Mouse (Mus musculus) T-cell, adult 2 months (primary cell): ENCODE results near the gene Vkorc1.
A peak's percentile ranks its signal among the peaks of the same experiment; 100 is the strongest.

ENCODE experiments used
- DNase-seq: peaks from one replicate; pipeline ENCODE4 v3.0.0; 2022; ENCODE audit warnings: low spot score

Gene Vkorc1

DNA sequence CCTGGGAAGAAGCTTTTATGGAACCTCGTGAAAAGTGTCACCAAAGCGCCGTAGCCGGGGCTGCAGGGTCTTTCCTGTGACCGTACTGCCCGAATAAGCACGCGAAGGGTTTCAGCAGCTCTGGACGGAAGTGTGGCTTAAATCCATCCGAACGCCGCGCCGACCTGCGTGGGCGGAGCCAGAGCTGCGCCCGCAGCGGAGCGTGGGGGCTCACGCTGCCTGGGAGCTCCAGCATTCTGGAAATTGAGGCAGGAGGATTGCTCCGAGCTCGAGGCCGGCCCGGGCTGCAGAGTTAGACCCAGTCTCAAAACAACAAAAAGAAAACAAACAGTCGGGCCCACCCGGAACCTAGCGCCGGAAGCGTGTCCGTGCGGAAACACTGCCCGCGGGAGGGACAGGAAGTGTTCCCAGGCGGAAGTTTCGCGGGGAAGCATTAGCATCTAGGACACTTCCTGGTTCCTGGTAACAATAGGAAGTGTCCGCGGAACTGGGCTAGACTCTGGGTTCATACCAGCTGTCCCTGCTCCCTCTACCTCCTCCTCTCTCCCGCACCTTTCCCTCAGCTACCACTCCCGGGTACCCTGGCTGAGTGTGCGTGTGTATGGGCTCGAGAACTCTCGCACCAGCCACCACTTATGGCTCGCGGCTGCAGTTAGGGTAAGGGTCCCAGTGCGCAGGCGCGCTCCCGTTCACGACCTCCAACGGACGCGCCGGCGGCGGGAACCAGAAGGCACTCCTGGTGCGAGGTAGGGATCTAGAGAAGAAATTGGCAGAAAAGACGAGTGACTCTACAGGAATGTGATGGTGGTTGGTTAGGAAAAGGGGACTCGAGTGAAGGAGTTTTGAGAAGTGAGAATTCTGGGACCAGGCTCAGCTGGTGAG is 18.7 kb downstream of the Vkorc1 start, which contains the start of gene Zfp668:
Gene Zfp668 (minus strand): TSS at position 362 of the 882 bp plus-strand sequence.
- DNase-seq: peak; percentile 89

DNA sequence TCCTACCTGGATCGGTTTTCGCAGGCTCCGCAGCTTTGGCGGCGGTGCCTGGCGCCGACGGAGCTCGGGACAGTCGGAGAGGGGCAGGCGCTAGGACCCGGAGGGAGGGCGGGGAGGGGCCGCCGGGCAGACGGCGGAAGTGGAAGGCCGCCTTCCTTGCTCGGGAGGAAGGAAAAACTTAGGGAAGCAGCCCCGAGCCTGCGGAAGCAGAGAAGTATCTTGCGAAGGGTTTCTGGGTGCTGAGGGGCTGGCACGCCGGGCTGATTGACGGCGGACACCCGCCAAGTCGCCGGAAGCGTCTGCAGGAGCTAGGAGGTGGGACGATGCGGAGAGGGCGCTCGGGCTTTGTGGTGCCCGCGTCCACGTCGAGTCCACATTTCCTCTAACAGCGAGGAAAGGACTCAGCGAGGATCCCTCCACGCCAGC is 19.4 kb downstream of the Vkorc1 start, which contains the start of gene Zfp646:
Gene Zfp646 (plus strand): TSS at position 181 of the 426 bp plus-strand sequence.
- DNase-seq: peak; percentile 68

DNA sequence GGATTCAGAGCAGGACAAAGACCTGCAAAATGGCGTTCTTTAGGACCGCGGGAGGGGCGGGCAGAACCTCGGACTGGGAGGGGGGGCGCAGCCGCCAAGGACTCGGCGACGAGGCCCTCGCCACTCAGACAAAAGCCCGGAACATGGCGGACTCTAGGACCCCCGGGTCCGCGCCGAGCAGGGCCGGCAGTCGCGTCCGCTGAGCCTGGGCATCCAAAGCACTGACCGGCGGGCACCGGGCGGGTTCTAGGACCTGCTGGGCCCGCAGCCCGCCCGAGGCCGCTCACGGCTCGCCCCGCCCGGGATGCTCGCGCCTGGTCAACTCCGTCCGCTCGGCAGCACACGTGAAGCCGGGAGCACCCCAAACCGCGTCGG is 19.8 kb downstream of the Vkorc1 start:
- DNase-seq: peak; percentile 82

DNA sequence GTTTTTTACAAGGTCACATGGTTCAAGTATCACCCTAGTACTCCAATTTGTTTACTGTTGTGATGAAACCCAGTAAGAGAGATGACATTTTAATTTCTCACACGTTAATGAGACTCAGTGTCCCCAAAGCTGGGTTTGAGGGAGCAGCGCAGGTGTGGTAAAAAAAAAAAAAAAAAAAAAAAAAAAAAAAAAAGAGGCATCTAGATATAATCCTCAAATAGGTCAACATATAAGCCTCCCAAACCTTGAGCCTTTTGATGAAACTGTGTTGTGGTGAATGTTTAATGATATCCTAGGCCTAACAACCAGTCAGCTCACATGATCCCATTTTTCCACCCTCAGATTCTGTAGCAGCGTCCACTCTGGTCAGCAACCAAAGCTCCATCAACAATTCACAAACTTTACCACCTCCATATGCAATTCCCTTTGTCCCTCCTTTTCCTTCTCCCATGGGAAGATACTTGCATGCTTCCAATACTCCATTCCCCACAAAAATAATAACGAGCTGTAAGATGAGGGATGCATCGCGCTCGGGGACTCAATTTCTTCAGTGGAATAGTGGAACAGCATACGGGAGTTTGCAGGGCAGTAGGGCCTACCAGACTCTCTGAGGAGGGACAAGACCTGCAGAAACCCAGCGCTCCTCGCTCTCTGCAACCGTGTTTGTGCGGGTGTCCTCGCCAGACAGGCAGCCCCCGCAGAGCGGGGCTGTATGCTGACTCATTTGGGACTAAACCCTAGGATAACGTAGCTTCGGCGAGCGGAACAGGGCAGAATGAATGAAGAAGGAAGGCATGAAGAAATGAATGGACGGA is 20.4 kb downstream of the Vkorc1 start:
- DNase-seq: no peak

DNA sequence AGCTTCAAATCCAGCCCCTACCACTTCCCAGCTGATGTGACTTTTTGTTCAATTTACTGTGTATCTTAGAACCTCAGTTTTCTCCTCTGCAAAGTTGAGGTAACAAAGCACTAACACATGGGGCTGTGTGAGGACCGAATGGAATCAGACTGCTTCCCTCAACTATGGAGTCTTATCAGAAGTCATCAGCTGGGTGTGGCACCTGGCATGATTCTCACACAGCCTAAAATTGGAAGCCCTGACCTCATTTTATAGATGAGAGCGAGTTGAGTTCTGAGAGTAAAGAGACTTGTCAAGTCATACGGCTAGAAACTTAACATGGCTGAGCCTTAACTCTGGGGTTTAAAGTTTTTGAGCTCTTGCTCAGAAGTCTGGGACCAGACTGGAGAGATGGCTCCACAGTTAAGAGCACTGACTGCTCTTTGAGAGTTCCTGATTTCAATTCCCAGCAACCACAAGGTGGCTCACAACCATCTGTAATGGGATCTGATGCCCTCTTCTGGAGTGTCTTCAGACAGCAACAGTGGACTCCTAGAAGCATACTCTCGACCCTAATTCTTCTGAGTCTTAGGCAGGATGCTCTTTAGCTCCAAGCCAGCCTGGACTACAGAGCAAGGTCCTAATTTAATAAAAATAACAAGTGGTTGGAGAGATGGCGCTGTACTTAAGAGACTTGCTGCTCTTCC is 25.1 kb downstream of the Vkorc1 start:
- no peak for DNase-seq

DNA sequence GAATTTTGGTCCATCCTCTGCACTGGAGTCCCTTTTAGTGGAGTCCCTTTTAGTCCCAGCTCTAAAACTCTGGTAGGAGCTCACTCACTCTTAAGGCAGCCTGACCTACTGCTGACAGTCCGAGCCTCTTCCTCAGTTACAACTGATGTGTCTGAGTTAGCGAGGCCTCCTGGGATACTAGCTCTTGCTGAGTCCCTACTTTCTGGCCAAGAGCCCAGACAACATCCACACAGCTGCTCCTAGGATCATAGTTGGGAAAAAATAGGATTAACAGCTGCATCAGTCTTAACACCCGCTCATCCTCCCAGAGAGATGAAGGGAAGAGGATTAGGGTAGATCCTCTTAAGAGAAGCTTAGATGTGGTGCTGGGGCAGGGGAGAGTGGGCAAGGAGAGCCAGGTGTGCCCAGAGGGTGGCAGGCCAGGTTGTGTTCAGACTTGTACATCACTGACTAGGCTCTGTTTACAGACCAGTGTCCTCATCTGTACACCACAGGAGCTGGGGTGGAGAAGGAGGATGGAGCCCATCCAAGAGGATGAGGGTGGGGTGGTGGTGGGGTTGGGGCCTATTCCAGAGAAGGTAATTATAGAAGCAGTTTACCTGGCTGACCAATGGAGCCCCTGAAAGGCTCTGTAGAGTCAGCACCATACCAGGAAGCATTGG is 26.1 kb downstream of the Vkorc1 start:
- no peak for DNase-seq

DNA sequence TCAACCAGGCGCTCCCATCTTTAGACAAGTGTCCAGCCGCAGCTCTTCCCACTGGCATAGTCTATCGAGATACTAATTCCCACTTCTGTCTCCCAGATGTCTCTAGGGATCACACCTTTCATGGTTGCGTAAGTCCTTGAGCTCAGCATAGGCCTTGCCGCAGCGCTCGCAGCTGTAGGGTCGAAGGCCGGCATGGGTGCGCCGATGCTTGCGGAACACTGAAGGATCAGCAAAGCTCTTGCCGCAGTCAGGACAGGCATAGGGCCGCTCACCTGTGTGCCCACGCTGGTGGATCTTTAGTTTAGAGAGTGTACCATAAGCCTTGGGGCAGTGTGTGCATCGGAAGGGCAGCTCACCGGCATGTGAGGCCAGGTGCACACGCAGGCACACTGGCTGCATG is 27.8 kb downstream of the Vkorc1 start:
- no peak for DNase-seq

DNA sequence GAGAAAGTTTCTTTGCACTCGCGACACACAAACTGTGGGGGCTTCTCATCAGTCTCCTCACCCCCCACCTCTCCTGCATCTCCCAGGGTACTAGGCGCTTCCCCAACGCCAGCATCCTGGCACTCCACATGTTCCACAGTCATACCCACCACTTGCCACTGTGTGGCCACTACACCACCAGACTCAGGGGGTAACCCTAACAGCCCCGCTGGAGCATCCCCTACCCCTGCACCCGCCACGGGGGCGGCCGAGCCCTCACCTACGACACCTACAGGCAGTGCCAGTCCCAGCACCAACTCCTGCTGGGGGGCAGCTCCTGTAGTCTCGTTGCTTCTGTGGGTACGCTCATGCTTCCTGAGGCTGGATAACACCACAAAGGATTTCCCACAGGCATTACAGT is 29.0 kb downstream of the Vkorc1 start:
- DNase-seq: no peak

DNA sequence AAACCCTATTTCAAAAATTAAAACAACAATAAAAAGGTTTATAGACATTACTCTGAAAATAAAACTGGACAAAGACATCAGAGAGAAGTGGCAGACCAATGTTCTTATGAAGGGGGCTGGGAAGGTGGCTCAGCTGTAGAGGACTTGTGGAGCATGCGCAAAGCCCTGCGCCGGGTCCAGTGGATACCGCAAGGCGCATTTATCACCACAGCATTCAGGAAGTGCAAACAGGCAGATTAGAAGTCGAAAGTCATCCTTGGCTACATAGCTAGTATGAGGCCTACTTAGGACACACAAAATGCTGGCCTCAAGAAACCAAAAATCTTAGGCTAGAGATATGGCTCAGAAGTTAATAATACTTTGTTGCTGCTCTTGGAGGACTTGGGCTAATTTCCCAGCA is 37.2 kb downstream of the Vkorc1 start:
- no peak for DNase-seq

DNA sequence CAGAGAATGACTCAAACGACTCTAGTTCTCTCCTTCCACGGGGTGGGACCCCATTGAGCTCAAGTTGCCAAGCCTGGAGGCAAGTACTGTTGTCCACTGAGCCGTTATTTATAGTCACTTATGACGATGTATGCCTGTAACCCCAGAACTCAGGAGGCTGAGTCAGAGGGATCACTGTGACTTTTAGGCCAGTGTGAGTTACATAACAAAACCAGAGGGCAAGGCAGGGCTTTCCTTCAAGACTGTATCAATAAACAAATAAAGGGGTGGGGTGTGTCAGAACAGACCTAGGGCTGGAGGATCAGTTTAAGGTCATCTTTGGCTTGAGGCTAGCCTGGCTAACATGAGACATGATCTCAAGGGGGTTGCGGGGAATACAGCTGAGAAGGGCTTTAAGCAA is 44.5 kb downstream of the Vkorc1 start:
- DNase-seq: no peak

DNA sequence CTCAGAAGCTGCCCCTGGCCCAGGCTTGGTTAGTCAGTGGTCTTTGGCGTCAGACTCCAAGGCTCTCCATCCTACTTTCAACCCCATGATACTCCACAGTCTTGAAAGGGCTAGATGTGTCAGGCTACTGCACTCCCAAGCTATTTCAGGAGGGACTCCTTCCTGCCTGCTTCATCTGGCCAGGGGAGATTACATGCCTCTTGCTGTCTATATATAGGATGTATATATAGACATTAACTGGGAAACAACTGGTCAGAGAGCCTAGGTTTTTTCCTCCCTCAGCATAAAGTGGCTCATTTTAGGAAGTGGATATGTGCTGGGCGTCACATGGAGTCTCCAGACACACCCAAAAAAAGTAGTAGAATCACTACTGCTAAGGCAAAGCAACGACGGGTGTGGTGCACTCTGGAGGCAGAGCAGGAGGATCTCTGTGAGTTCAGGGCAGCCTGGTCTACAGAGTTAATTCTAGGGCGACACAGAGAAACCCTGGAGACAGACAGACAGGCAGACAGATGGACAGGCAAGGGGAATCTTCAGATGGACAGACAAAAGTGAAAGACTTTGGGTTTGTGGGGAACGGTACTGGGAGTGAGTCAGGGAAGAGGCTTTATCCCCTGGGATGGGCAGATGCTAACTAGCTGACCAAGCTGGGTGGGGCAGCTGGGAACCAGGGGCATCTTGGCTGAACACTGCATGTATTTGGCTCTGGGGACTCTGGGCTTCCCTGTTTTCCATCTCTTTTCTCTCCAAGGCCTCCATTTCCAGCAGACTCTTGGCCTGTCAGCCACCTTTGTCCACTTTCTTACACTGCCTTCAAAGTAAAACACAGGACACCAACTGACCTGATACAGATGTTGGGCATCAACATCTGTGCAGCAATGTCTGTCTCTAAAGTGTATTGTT is 45.2 kb downstream of the Vkorc1 start:
- DNase-seq: no peak
